ENCODE assay signal across 13 mouse cellular contexts in the genomic region with DNA sequence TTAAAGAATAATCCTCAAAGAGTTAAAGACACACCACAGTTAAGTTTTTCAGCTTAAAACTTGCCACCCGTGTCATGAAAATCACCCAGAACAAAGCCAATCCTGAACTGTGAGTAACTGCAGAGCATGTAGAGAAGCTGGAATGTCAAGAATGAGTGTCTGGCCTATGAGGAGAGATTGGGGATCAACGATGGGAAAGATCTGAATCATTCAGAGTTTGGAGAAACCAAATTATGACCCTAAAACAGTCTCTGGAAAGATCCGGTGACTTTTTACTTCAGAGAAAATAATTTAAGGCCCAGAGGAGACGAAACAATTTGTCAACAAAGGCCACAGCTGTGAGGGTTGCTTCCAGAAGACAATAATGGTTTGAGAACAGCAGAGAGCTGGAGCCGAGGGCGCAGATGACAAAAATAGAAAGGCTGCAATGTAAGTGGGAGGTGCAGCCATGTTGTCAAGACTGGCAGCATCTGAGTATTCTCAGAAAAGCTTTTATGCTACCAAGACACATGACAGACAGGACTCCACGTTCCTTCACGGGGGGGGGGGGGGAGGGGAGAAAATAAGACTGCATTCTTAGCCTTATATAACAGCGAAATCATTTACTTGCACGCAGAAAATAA. TPM values are rescaled to one million over a fixed set of nuclear protein-coding genes. Genes with fewer than 3 reads are reported as not detected.
A peak's percentile ranks its signal among the peaks of the same experiment; 100 is the strongest.
DNase-seq lines count a peak whose midpoint lies in the region; ATAC-seq and TF ChIP-seq lines count a peak whose summit lies in the region.
"Had no signal": no experiment of that assay in that cellular context is flagged by ENCODE, and none has a peak within 500 bp of the region (broad histone marks: within the 10 kb centered on the region; RNA-seq: fewer than 3 reads in every experiment).

No protein-coding gene starts in this region.

- H3K27me3 ChIP-seq in lung, embryonic 16.5 days (ENCODE audit: control insufficient read depth, insufficient read depth, low read depth, low read length): no peaks in the 10 kb centered on the region
- H3K27me3 ChIP-seq in lung, postnatal 0 days (replicated peaks; ENCODE audit: insufficient read depth, low read length): no peaks in the 10 kb centered on the region
- H3K27me3 ChIP-seq in midbrain, embryonic 13.5 days: no peaks in the 10 kb centered on the region
- H3K27me3 ChIP-seq: liver, embryonic 15.5 days had no signal

- ATAC-seq in lung, embryonic 16.5 days (ENCODE audit: low read depth): no peak
- no peak for ATAC-seq in lung, postnatal 0 days
- ATAC-seq in midbrain, embryonic 13.5 days: no peak

- H3K4me3 ChIP-seq in lung, embryonic 16.5 days (ENCODE audit: low read length): no peak overlapping the region
- no peak overlapping the region for H3K4me3 ChIP-seq in lung, postnatal 0 days (ENCODE audit: low read depth, low read length)
- H3K4me3 ChIP-seq in midbrain, embryonic 13.5 days (replicated peaks): no peak overlapping the region
- H3K4me3 ChIP-seq: liver, embryonic 15.5 days had no signal

- H3K4me1 ChIP-seq in lung, embryonic 16.5 days (replicated peaks; ENCODE audit: control insufficient read depth, insufficient read depth, low read length): no peaks in the 10 kb centered on the region; the same call in 1 of the 2 replicates
- no peaks in the 10 kb centered on the region for H3K4me1 ChIP-seq in lung, postnatal 0 days (ENCODE audit: insufficient read depth, low read depth, low read length)
- H3K4me1 ChIP-seq in midbrain, embryonic 13.5 days (replicated peaks): no peaks in the 10 kb centered on the region
- H3K4me1 ChIP-seq: liver, embryonic 15.5 days had no signal

- H3K9me3 ChIP-seq in lung, embryonic 16.5 days (ENCODE audit: control insufficient read depth, low read length): no peaks in the 10 kb centered on the region
- H3K9me3 ChIP-seq in lung, postnatal 0 days (ENCODE audit: low read length): no peaks in the 10 kb centered on the region
- no peaks in the 10 kb centered on the region for H3K9me3 ChIP-seq in midbrain, embryonic 13.5 days
- H3K9me3 ChIP-seq: liver, embryonic 15.5 days had no signal

- no peak overlapping the region for H3K9ac ChIP-seq in lung, embryonic 16.5 days (ENCODE audit: low read length)
- H3K9ac ChIP-seq in lung, postnatal 0 days (replicated peaks; ENCODE audit: low read depth): no peak overlapping the region
- no peak overlapping the region for H3K9ac ChIP-seq in midbrain, embryonic 13.5 days (replicated peaks)
- H3K9ac ChIP-seq: hindbrain, embryonic 14.5 days; liver, embryonic 15.5 days had no signal

- peak overlapping the region; percentile 55; the same call in 1 of the 2 replicates for H3K27ac ChIP-seq in lung, embryonic 16.5 days (ENCODE audit: low read length)
- no peak overlapping the region for H3K27ac ChIP-seq in lung, postnatal 0 days (ENCODE audit: low read length)
- H3K27ac ChIP-seq in midbrain, embryonic 13.5 days: no peak overlapping the region
- H3K27ac ChIP-seq: hindbrain, embryonic 14.5 days; liver, embryonic 15.5 days had no signal

- H3K4me2 ChIP-seq in lung, embryonic 16.5 days (ENCODE audit: low read depth, low read length): no peak overlapping the region
- H3K4me2 ChIP-seq in lung, postnatal 0 days (replicated peaks; ENCODE audit: low read depth, low read length): no peak overlapping the region
- H3K4me2 ChIP-seq in midbrain, embryonic 13.5 days (replicated peaks): no peak overlapping the region
- H3K4me2 ChIP-seq: hindbrain, embryonic 14.5 days; liver, embryonic 15.5 days had no signal

- TF ChIP-seq EP300 in lung, postnatal 0 days (IDR thresholded peaks at IDR 0.05): no peak

- peak; percentile 92 for DNase-seq in heart, adult 11 months
- no peak for DNase-seq in heart, adult 9 months (ENCODE audit: low spot score in 2 of 2)
- no peak for DNase-seq in lung, postnatal 0 days (ENCODE audit: low spot score)
- DNase-seq in fibroblast of lung, adult 2 months (ENCODE audit: low read depth): peak; percentile 49
- peak; percentile 42 for DNase-seq in skeletal muscle tissue, adult 2 months (ENCODE audit: low read depth, low spot score)
- DNase-seq in cerebellum, postnatal 14 days: no peak
- DNase-seq: cerebellum, postnatal 36 days; gastrocnemius, postnatal 10 days; kidney, adult 11 months had no signal

- H3K36me3 ChIP-seq in lung, embryonic 16.5 days (ENCODE audit: control insufficient read depth, insufficient read depth, low read length): no peaks in the 10 kb centered on the region
- no peaks in the 10 kb centered on the region for H3K36me3 ChIP-seq in lung, postnatal 0 days (ENCODE audit: insufficient read depth, low read length)
- H3K36me3 ChIP-seq in midbrain, embryonic 13.5 days: no peaks in the 10 kb centered on the region
- H3K36me3 ChIP-seq: liver, embryonic 15.5 days had no signal

- TF ChIP-seq CTCF in lung, postnatal 0 days (IDR thresholded peaks at IDR 0.05): no peak

- 40% methylated on average over 10 of the region's 10 CpGs for WGBS in lung, embryonic 16.5 days
- 43% methylated on average over 10 of the region's 10 CpGs for WGBS in lung, postnatal 0 days
- WGBS in midbrain, embryonic 13.5 days: 66% methylated on average over 10 of the region's 10 CpGs

RNA-seq across cellular contexts. Expression of a gene that starts 20.2 kb away (rescaled TPM):
- 64.3 and 86.1 TPM in 2 replicates for polyA plus RNA-seq in lung, embryonic 16.5 days (2015; fragmentation: Nextera tagmentation; extraction: Ambion mirVana)
- 184 and 200 TPM in 2 replicates for polyA plus RNA-seq in lung, postnatal 0 days (2015; fragmentation: Nextera tagmentation; extraction: Ambion mirVana)
- not detected in 2 replicates for polyA plus RNA-seq in midbrain, embryonic 13.5 days (2015; fragmentation: Nextera tagmentation; extraction: Ambion mirVana)
- polyA plus RNA-seq: hindbrain, embryonic 14.5 days had no signal

RNA-seq across cellular contexts. Expression of a gene that starts 29.3 kb away (rescaled TPM):
- polyA plus RNA-seq in lung, embryonic 16.5 days (2015; fragmentation: Nextera tagmentation; extraction: Ambion mirVana): 263 and 312 TPM in 2 replicates
- polyA plus RNA-seq in lung, postnatal 0 days (2015; fragmentation: Nextera tagmentation; extraction: Ambion mirVana): 185 and 216 TPM in 2 replicates
- polyA plus RNA-seq in midbrain, embryonic 13.5 days (2015; fragmentation: Nextera tagmentation; extraction: Ambion mirVana): 7.7 and 10.2 TPM in 2 replicates

RNA-seq across cellular contexts. Expression of a gene that starts 36.2 kb away (rescaled TPM):
- 54.5 and 60.9 TPM in 2 replicates for polyA plus RNA-seq in lung, embryonic 16.5 days (2015; fragmentation: Nextera tagmentation; extraction: Ambion mirVana)
- 62.8 and 63.1 TPM in 2 replicates for polyA plus RNA-seq in lung, postnatal 0 days (2015; fragmentation: Nextera tagmentation; extraction: Ambion mirVana)
- polyA plus RNA-seq in midbrain, embryonic 13.5 days (2015; fragmentation: Nextera tagmentation; extraction: Ambion mirVana): 0.58 and 0.62 TPM in 2 replicates

RNA-seq across cellular contexts. Expression of a gene that starts 42.2 kb away (rescaled TPM):
- 3.2 and 5.5 TPM in 2 replicates for polyA plus RNA-seq in lung, embryonic 16.5 days (2015; fragmentation: Nextera tagmentation; extraction: Ambion mirVana)
- polyA plus RNA-seq in lung, postnatal 0 days (2015; fragmentation: Nextera tagmentation; extraction: Ambion mirVana): 3.0 and 3.6 TPM in 2 replicates
- 1.1 and 1.2 TPM in 2 replicates for polyA plus RNA-seq in midbrain, embryonic 13.5 days (2015; fragmentation: Nextera tagmentation; extraction: Ambion mirVana)

Comparison
In these comparisons a context has a peak if more than half of its experiments do, and no peak if none do; other contexts are left out.
1. DNase-seq: peak in heart, adult 11 months (single experiment), fibroblast of lung, adult 2 months (single experiment) and skeletal muscle tissue, adult 2 months (single experiment); none in heart, adult 9 months (0 of 2), lung, postnatal 0 days (single experiment) and cerebellum, postnatal 14 days (0 of 2).
2. RNA of a gene that starts 20.2 kb away (polyA plus RNA-seq): 184 to 200 TPM in lung, postnatal 0 days and 64.3 to 86.1 TPM in lung, embryonic 16.5 days; not detected in midbrain, embryonic 13.5 days; every median in the first group is over 10 times any median in the second.
3. RNA of a gene that starts 29.3 kb away (polyA plus RNA-seq): 263 to 312 TPM in lung, embryonic 16.5 days and 185 to 216 TPM in lung, postnatal 0 days; 7.7 to 10.2 TPM in midbrain, embryonic 13.5 days; every median in the first group is over 10 times any median in the second.
4. RNA of a gene that starts 36.2 kb away (polyA plus RNA-seq): 62.8 to 63.1 TPM in lung, postnatal 0 days and 54.5 to 60.9 TPM in lung, embryonic 16.5 days; 0.58 to 0.62 TPM in midbrain, embryonic 13.5 days; every median in the first group is over 10 times any median in the second.